Mouse (Mus musculus): ENCODE data around the gene Chrm5.
"Not testable (repeated sequence)": the region's sequence is repeated elsewhere in the genome, so short reads cannot be mapped to it uniquely, and the experiment has no call there.

Gene Chrm5

DNA sequence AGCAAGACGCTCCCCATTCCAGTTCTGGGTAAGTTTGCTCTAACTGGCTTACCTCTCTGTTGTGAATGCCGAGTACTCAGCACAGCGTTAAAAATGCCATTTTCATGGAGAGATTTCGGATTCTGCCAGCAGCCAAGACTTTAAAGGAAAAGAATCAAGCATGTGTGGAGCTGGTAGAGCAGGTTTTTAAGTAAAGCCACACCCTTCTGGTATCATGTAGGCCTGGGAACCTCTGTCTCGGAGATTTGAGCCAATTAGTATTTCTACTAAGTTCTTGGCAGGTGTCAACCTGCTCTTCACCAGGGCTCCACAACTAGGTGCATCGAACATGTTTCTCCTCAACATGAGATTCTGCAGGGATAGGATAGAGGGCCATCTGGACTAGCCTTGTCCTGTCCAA lies 4.0 kb downstream of the Chrm5 start:
- DNase-seq: no peak

DNA sequence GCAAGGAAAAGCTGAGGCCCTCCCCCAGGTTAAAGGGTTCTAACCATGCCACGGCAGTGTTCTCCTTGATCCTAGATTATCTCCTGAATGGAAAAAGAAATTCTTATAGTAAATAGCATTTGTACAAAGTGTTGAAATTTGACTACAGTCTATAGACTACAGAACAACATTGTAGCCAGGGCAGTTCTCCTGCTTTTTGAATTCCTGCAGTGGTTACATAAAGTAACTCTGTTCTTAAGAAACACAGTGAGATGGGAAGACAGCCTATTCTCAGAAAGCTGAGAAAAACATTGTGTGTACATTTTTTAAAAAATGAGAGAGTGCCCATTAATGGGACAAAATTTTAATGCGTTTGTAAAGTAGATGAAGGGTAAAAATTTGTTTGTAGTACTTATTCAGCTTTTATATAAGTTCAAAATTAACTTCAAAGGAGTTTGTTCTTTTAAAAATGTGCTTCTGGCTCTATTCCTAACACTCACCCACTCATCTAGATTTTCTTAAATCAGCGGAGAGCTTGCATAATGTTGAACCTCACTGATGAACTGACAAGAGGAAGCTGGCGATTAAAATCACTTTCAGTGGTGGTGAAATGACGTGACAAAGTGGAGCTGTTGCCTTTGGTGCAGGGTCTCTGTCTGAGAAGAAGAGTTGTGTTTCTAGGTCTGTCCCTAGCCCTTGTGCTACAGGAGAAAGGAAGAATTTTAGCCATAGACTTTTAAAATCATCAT lies 5.4 kb downstream of the Chrm5 start:
- DNase-seq: no peak

DNA sequence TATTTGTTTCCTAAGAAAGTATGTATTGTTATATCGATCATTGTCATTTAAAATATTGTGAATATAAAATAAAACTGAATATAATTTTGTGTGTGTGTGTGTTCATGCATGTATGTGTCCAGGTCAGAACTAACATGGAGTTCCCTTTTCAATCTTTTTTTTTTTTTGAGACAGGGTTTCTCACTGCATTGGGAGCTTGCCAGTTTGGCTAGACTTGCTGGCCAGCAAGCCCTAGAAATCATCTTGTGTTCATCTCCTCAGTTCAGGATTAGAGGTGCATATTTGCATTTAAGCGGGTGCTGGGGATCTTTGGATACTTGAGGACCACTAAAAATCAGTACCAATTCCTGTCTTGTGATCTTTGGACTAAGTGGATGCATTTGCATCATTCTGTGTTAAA lies 8.5 kb downstream of the Chrm5 start:
- DNase-seq: peak; percentile 38 to 54

DNA sequence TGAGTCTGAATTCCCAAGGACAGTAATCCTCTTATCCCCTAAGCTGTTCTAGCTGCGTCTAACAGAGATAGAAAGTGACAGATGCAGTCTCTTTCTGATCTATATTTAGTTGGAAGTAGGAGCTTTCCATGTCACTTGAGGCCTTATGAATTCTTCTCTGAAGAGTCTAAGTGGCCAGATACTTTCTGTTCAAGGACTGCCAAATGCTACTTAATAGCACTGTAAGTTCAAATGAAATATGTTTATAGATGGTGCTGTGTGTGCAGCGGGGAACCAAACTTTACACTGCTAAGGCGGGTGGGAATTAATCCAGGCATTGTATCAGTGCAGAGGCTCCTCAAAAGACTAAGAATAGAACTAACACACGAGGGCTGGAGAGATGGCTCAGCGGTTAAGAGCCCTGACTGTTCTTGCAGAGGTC lies 9.6 kb downstream of the Chrm5 start:
- no peak for DNase-seq

DNA sequence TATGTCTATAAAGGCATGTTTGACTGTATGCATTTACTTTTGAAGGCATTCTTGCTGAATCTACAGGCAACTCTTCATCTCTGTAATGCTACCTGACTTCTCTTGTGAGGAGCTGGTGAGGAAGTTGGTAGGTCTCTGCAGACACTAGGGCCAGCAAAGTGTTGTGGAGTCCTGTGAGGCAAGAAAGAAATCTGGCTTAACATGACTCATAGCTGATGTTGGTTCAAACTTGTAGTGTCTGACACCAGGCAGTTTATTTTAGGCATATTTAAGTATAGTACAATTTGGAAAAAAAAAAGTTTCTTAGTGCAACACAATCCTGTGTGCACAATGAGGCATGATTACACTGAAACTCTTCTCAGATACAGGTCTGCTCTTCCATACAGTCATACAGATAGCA lies 11.0 kb downstream of the Chrm5 start:
- no peak for DNase-seq

DNA sequence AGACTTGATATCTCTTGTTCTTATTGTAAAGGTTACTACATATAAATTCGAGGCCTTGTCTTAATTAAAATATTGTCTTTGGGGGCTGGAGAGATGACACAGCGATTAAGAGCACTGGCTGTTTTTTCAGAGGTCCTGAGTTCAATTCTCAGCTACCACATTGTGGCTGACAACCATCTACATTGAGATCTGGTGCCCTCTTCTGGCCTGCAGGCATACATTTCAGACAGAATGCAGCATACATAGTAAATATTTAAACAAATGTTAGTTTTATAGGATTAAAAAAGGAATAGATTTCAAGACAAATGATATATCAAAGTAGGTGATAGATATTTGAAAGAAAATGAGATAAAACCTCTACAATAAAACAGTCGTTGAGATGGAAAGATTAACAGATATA lies 20.0 kb downstream of the Chrm5 start:
- no peak for DNase-seq

DNA sequence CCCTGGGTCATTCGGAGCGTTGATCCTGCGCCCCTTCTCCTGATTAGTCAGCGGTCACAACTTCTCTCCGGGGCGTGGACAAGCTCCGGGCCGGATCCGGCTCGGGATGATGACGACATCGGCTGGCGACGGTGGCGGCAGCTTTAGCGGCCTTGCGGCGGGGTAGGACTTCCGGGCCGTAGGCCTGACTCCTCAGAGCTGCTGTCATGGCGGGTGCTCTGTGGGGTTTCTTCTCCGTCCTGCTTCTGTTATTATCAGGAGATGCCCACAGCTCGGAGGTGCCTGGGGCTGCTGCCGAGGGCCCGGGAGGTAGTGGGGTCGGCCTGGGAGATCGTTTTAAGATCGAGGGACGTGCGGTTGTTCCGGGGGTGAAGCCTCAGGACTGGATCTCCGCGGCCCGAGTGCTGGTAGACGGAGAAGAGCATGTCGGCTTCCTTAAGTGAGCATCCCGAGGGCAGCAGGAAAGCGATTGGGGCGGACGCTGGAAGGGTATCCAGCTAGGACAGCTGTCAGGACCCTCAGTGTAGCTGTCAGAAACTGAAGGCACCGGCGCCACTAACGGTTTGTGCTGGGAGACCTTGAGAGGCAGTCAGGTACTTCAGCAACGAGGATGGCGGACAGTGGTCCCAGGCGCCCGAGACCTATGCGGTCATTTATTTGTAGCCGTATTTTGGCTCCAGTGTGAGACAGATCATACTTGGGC lies 25.6 kb downstream of the Chrm5 start, which contains the start of gene Emc7:
Emc7 (plus strand) TSS at position 136 of the 703 bp plus-strand sequence.
- peak; percentile 99 for DNase-seq

DNA sequence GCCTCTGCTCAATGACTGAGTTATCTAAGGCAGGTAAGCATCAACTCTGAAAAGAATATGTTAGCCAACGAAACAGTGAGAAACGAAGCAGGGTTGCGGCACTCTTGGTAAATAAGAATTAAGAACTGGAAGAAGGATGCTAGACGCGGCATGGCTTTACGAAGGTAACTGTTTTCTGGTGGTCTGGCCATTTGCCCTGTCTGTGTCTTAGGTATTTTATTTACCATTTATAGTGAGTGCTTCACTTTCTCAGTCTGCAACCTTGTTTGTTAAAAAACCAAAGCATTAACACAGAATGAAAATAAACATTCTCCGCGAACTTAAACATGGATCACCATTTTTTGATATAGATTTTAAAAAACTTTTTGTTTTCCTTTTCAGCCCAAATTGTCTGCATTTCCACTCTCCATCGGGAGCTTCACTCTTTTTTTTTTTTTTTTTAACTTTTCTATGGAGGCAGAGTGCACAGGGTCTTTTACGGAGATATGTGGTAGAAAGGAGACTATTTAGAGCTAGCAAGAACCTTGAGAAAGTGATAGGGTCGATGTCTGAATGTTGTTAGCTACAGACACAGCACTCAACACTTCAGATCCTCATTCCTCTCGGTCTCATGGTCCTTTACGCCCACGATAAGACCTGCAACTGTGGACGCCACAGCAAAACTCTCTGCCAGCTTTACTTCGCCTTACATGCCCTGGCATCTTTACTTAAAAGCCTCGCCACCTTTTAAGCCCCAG lies 26.3 kb downstream of the Chrm5 start:
- DNase-seq: peak in 1 of 2 experiments; percentile 16

DNA sequence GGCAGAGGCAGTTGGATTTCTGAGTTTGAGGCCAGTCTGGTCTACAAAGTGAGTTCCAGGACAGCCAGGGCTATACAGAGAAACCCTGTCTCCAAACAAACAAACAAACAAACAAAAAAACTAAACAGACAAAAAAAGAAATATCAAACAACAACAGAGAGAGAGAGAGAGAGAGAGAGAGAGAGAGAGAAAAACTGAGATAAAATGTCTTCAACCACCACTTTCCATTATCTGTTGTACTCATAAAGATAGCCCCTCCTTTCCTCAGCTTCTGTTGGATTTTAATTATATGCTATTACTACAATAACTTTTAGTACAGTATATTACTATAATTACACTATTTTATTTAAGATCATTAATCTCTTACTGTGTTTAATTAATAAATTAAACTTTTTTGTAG lies 28.1 kb downstream of the Chrm5 start:
- DNase-seq: not testable (repeated sequence)

DNA sequence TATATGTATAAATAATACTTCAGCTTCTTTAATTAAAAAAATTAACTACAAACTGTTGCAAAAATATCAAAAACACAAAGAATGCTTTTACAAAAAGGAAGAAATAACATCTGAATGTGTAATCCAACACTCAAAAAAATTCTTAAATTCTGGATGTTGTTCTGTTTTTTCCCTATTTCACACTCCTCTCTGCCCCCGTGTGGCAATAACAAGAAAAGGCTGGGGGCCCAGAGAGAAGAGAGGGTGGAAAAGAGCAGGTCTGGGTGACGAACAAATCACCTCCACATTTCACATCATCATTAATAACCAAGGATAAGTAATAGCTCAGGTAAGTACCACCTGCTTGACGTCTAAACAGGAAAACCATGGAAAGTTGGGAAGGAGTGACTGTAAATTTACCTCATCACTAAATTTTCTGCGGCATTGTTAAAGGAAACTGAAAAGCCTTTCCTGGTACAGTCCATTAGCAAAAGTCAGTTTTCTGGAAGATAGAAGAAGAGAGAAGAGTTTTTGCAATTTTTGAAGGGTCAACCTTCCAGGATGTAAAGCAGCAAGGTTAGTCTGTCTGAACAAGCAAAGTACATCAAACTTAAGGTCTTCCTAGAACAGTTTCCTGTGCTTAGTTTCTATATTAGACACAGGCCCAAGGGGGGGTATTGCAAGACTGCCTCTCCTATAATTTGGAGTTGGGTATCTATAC lies 30.8 kb downstream of the Chrm5 start:
- DNase-seq: peak; percentile 35 to 55

DNA sequence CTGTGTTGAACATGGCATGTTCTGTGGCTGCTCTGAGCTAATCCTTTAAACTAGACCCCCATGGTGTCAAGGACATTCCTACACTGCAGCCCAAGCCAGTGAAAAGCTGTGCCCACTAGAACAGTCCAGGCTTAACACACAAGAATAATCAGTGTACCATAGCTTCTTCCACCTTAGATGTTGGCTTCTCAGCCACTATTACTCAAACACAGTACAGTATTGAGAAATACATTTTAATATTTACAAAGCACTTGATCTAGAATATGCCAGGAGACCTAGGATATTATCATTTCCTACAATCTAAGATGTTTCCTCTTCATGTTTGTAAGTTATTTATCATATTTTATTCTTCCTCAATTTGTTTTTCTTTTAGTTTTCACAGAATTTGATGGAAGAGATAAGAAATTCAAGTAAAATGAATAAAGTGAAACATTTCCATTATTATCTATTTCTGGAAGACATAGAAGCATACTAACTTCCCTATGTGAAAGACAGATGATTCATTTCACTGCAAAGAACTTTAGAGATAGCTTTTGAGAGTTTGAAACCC lies 32.0 kb downstream of the Chrm5 start:
- no peak for DNase-seq

DNA sequence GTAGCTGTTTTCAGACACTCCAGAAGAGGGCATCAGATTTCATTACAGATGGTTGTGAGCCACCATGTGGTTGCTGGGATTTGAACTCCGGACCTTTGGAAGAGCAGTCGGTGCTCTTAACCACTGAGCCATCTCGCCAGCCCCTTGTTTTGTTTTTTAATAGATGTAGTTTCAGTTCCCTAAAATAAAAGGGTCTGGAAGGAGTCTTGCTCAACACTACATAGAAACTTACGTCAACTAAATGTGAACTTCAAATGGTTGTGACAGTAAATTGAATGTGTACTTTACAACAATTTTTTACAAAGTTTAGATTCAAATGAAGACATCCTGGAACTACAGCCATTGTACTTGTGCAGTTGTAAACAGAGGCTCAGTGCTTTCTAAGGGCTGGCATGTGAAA lies 32.5 kb downstream of the Chrm5 start:
- not testable (repeated sequence) for DNase-seq

DNA sequence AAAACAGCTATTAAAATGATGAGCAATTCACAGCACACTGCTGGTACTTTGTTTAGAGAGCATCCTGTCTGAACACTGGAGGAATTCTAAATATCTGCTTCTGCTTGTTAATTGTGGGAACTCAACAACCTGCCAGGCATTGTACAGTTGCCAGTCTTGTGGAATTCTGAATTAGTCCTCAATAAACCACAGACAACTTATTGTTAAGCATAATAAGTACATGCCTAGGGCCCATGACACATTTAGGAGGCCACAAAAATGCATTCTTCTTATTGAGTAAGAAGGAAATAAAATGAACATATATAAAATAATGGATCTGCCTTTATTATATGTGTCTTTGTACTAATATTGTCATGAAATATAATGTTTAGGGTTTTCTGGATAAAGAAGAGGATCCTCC lies 35.1 kb downstream of the Chrm5 start:
- no peak for DNase-seq

DNA sequence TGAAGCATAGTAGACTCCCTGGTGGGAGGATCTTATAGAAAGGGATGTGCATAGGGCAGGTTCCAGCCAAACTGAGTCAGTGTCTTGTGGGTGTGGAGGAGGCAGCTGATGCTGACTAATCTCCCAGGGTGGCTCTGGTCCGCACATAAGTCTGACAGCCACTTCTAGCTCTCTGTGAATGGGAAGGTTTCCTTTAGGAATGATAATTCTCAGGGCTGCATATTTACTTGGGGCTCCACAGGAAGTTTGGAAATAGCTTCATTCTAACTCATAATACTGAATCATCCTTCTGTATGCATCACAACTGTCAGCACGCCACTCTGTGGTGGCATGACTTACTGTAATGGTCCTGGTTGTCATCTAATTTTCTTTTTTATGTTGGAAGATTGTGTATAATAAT lies 37.1 kb downstream of the Chrm5 start:
- no peak for DNase-seq

DNA sequence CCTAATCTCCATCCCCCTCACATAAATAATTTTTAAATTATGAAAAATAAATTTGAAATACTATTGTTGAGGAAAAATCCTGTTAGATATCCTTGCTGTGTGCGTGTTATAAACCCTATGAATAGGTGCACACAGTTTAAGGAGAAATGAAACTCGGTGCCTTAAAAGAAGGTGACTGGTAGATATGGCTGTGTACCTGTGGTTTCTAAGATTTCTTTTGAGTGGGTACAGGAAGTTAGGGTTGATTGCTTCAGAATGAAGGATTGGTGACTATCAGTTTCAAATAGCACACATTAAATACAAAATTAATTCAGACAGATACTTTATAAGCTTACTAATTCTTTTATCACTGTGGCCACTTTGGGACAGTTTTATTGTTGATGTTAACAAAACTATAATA lies 43.0 kb downstream of the Chrm5 start:
- DNase-seq: no peak

DNA sequence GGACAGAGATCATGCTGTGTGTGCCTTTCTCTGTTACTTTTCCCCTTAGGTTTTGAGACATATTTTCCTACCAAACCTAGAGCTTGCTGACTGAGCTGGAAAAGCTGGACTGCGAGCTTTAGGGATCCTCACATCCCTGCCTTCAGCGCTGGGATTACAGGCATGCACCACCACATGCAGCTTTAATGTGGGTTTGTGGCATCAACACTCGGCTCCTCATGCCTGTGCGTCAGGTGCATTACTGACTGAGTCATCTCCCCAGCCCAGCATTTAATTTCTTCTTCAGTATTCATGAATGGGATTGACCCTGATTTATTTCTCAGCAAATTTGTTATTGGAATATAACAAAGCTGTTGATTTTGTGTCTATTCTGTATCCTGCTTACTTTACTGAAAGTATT lies 44.3 kb downstream of the Chrm5 start:
- no peak for DNase-seq

DNA sequence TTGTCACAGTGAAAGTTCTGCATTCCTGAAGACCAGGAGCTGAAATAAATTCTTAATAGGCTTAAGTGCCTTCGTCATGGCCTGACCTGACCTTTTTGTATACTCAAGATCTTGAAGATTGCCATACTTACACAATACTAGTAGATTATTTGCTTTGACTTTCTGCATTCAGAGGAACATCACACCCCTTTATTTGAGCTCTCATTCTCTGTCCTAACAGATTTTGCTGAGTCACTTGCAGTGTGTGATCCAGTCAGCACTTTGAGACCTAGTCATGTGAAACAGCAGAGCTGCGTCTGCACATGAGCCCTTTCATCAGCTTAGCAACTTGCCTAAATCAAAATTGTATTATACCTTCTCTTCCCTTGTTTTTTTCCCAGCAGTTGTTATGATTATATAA lies 47.2 kb downstream of the Chrm5 start:
- no peak for DNase-seq

DNA sequence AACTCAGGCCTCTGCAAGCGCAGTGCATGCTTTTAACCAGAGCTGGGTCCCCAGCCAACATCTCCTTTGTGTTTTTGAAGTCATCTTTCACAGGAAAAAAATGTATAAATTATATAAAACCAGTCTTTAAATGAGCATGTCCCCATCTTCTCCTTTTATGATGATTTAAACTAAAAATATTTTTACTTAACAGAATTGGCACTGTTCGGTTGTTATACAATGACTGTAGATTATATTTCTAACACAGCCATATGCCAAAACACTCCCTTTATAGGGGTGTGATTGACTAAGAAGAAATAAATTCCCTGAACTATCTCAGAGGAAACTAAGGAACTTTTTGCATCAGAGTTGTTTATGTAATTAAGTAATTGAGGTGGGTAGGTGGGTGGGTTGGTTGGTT lies 48.0 kb downstream of the Chrm5 start:
- no peak for DNase-seq

DNA sequence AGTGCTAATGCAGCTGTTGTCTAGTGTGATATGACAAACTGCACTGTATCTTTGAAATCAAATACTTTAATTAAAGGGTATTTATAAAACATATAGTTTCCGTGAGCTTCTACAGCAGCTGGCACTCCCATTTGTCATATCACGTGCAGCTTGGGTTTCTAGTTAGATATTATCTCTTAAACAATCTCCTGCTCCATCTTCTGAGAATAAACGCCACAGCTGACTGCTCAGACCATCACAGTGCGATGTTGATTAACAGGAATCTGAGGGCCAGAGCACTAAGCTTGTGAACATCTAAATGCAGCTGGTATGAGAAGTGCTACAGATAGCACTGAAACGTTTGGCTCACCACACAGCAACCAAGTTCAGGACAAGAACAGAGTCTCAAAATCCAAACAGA lies 50.2 kb downstream of the Chrm5 start:
- DNase-seq: no peak

DNA sequence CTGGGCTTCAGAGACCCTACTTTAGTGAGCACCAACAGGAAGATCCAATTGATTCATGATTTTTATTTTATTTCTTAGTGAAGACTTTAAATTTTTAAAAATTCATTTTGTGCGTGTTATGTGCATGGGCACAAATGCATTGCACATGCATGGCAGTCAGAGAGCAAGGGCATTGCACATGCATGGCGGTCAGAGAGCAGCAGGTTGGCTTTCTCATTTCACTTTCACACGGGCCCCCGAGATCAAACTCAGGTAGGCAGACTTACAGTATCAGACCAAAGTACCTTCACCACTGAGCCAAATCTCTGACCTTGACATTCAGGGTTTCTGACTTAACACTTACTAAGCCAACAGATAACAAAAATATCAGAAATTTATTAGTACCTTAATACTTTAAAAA lies 50.9 kb downstream of the Chrm5 start:
- no peak for DNase-seq

Measured in cerebellum, postnatal 14 days (tissue).